Mouse (Mus musculus): ENCODE data around the gene Trpc5. TPM values are rescaled to one million over a fixed set of nuclear protein-coding genes. Genes with fewer than 3 reads are reported as not detected.

Trpc5 gene
- 0.24 and 0.28 TPM in 2 replicates for polyA plus RNA-seq (2015; fragmentation: Nextera tagmentation; extraction: Ambion mirVana)

- Histone ChIP-seq H3K27me3 (peaks cover 48% of the 10 kb centered on the region), H3K4me2 (peak within 1 kb of the TSS; percentile 61), H3K9me3 (no peaks in the 10 kb centered on the region), H3K36me3 (no peaks in the 10 kb centered on the region), H3K27ac (no peak within 1 kb of the TSS), H3K4me3 (peak within 1 kb of the TSS; percentile 40), H3K9ac (no peak within 1 kb of the TSS), H3K4me1 (no peaks in the 10 kb centered on the region)
- 25% methylated on average over 1 of the region's 1 CpGs for WGBS
- ATAC-seq (ENCODE audit: insufficient number of reproducible peaks, low FRiP score, low TSS enrichment, low read depth): no peak
These were observed at the start of gene Trpc5 for GRCm38 (mm10) chrX:144688142-144688206. TSS of gene Trpc5 (minus strand) at chrX:144688180.

- no peak overlapping the region for H3K4me2 ChIP-seq
- ATAC-seq (ENCODE audit: insufficient number of reproducible peaks, low FRiP score, low TSS enrichment, low read depth): no peak
- no peaks in the 10 kb centered on the region for H3K27me3 ChIP-seq
- no peak overlapping the region for H3K27ac ChIP-seq
- no peaks in the 10 kb centered on the region for H3K36me3 ChIP-seq
- no peak overlapping the region for H3K4me3 ChIP-seq
- no peaks in the 10 kb centered on the region for H3K4me1 ChIP-seq
- H3K9ac ChIP-seq: no peak overlapping the region
- 58% methylated on average over 1 of the region's 1 CpGs for WGBS
- no peaks in the 10 kb centered on the region for H3K9me3 ChIP-seq
These were observed 28.4 kb upstream of the Trpc5 start for GRCm38 (mm10) chrX:144716330-144716729.

- Histone ChIP-seq H3K4me2 (peak overlapping the region; percentile 61), H3K9me3 (no peaks in the 10 kb centered on the region), H3K27ac (0 out of 2 replicates have a peak overlapping the region, but pooled peaks have one; percentile 27), H3K4me1 (no peaks in the 10 kb centered on the region), H3K9ac (no peak overlapping the region), H3K4me3 (peak overlapping the region; percentile 40), H3K27me3 (peaks cover 42% of the 10 kb centered on the region), H3K36me3 (no peaks in the 10 kb centered on the region)
- 20% methylated on average over 7 of the region's 7 CpGs for WGBS
- no peak for ATAC-seq (ENCODE audit: insufficient number of reproducible peaks, low FRiP score, low TSS enrichment, low read depth)
These were observed 1.8 kb upstream of the Trpc5 start for GRCm38 (mm10) chrX:144689859-144690181.

GRCm38 (mm10) chrX:144689119-144689858 lies 1.3 kb upstream of the Trpc5 start:
- H3K36me3 ChIP-seq: no peaks in the 10 kb centered on the region
- no peak overlapping the region for H3K9ac ChIP-seq
- H3K4me3 ChIP-seq: peak overlapping the region; percentile 40
- no peak for ATAC-seq (ENCODE audit: insufficient number of reproducible peaks, low FRiP score, low TSS enrichment, low read depth)
- H3K4me2 ChIP-seq: peak overlapping the region; percentile 61
- H3K9me3 ChIP-seq: no peaks in the 10 kb centered on the region
- 0 out of 2 replicates have a peak overlapping the region, but pooled peaks have one; percentile 27 for H3K27ac ChIP-seq
- H3K27me3 ChIP-seq: peaks cover 48% of the 10 kb centered on the region
- no peaks in the 10 kb centered on the region for H3K4me1 ChIP-seq
- 23% methylated on average over 21 of the region's 21 CpGs for WGBS

- Histone ChIP-seq H3K9me3 (no peaks in the 10 kb centered on the region), H3K4me1 (no peaks in the 10 kb centered on the region), H3K4me3 (peak within 1 kb of the TSS; percentile 40), H3K36me3 (no peaks in the 10 kb centered on the region), H3K4me2 (peak within 1 kb of the TSS; percentile 61), H3K9ac (no peak within 1 kb of the TSS), H3K27me3 (peaks cover 48% of the 10 kb centered on the region), H3K27ac (0 out of 2 replicates have a peak within 1 kb of the TSS, but pooled peaks have one; percentile 27)
- ATAC-seq (ENCODE audit: insufficient number of reproducible peaks, low FRiP score, low TSS enrichment, low read depth): no peak
- 22% methylated on average over 19 of the region's 31 CpGs for WGBS
These were observed 483 bp upstream of the Trpc5 start, which contains the start of gene Rtl4 for GRCm38 (mm10) chrX:144688207-144689118. TSS of gene Rtl4 (plus strand) at chrX:144688907.

GRCm38 (mm10) chrX:144687742-144688141 lies 238 bp downstream of the Trpc5 start:
- H3K4me3 ChIP-seq: peak overlapping the region; percentile 40
- H3K36me3 ChIP-seq: no peaks in the 10 kb centered on the region
- H3K4me1 ChIP-seq: no peaks in the 10 kb centered on the region
- ATAC-seq (ENCODE audit: insufficient number of reproducible peaks, low FRiP score, low TSS enrichment, low read depth): no peak
- H3K9me3 ChIP-seq: no peaks in the 10 kb centered on the region
- H3K4me2 ChIP-seq: peak overlapping the region; percentile 61
- H3K27ac ChIP-seq: no peak overlapping the region
- 37% methylated on average over 20 of the region's 20 CpGs for WGBS
- peaks cover 48% of the 10 kb centered on the region for H3K27me3 ChIP-seq
- H3K9ac ChIP-seq: no peak overlapping the region

GRCm38 (mm10) chrX:144652196-144652595 lies 35.8 kb downstream of the Trpc5 start:
- 0 out of 2 replicates have a peak, but pooled peaks cover 5% of the 10 kb centered on the region for H3K27me3 ChIP-seq
- no peak overlapping the region for H3K9ac ChIP-seq
- no peaks in the 10 kb centered on the region for H3K36me3 ChIP-seq
- no peak overlapping the region for H3K4me2 ChIP-seq
- ATAC-seq (ENCODE audit: insufficient number of reproducible peaks, low FRiP score, low TSS enrichment, low read depth): no peak
- H3K4me1 ChIP-seq: no peaks in the 10 kb centered on the region
- no peak overlapping the region for H3K27ac ChIP-seq
- 75% methylated on average over 2 of the region's 2 CpGs for WGBS
- no peak overlapping the region for H3K4me3 ChIP-seq
- no peaks in the 10 kb centered on the region for H3K9me3 ChIP-seq

- no peak overlapping the region for H3K9ac ChIP-seq
- no peak overlapping the region for H3K4me2 ChIP-seq
- no peak overlapping the region for H3K4me3 ChIP-seq
- H3K9me3 ChIP-seq: no peaks in the 10 kb centered on the region
- no peaks in the 10 kb centered on the region for H3K4me1 ChIP-seq
- H3K27me3 ChIP-seq: no peaks in the 10 kb centered on the region
- WGBS: 49% methylated on average over 1 of the region's 1 CpGs
- no peak overlapping the region for H3K27ac ChIP-seq
- ATAC-seq (ENCODE audit: insufficient number of reproducible peaks, low FRiP score, low TSS enrichment, low read depth): no peak
- H3K36me3 ChIP-seq: no peaks in the 10 kb centered on the region
These were observed 42.6 kb downstream of the Trpc5 start for GRCm38 (mm10) chrX:144645394-144645793.

- no peak overlapping the region for H3K27ac ChIP-seq
- no peak overlapping the region for H3K4me3 ChIP-seq
- 61% methylated on average over 3 of the region's 3 CpGs for WGBS
- no peaks in the 10 kb centered on the region for H3K4me1 ChIP-seq
- no peaks in the 10 kb centered on the region for H3K9me3 ChIP-seq
- no peaks in the 10 kb centered on the region for H3K27me3 ChIP-seq
- no peak overlapping the region for H3K9ac ChIP-seq
- H3K36me3 ChIP-seq: no peaks in the 10 kb centered on the region
- no peak for ATAC-seq (ENCODE audit: insufficient number of reproducible peaks, low FRiP score, low TSS enrichment, low read depth)
- H3K4me2 ChIP-seq: no peak overlapping the region
These were observed 43.2 kb downstream of the Trpc5 start for GRCm38 (mm10) chrX:144644756-144645155.

GRCm38 (mm10) chrX:144612753-144613152 lies 75.2 kb downstream of the Trpc5 start:
- no peak for ATAC-seq (ENCODE audit: insufficient number of reproducible peaks, low FRiP score, low TSS enrichment, low read depth)
- WGBS: 62% methylated on average over 4 of the region's 4 CpGs
- Histone ChIP-seq H3K9ac (no peak overlapping the region), H3K27ac (no peak overlapping the region), H3K4me1 (no peaks in the 10 kb centered on the region), H3K36me3 (no peaks in the 10 kb centered on the region), H3K27me3 (no peaks in the 10 kb centered on the region), H3K4me3 (no peak overlapping the region), H3K4me2 (no peak overlapping the region), H3K9me3 (no peaks in the 10 kb centered on the region)

GRCm38 (mm10) chrX:144536431-144536830 lies 151.5 kb downstream of the Trpc5 start:
- Histone ChIP-seq H3K4me3 (no peak overlapping the region), H3K4me1 (no peaks in the 10 kb centered on the region), H3K4me2 (no peak overlapping the region), H3K36me3 (no peaks in the 10 kb centered on the region), H3K9ac (no peak overlapping the region), H3K27ac (no peak overlapping the region), H3K9me3 (no peaks in the 10 kb centered on the region), H3K27me3 (no peaks in the 10 kb centered on the region)
- ATAC-seq (ENCODE audit: insufficient number of reproducible peaks, low FRiP score, low TSS enrichment, low read depth): no peak
- 41% methylated on average over 1 of the region's 1 CpGs for WGBS

- Histone ChIP-seq H3K4me1 (no peaks in the 10 kb centered on the region), H3K9ac (no peak overlapping the region), H3K4me2 (no peak overlapping the region), H3K27ac (no peak overlapping the region), H3K9me3 (no peaks in the 10 kb centered on the region), H3K36me3 (no peaks in the 10 kb centered on the region), H3K27me3 (no peaks in the 10 kb centered on the region), H3K4me3 (no peak overlapping the region)
- ATAC-seq (ENCODE audit: insufficient number of reproducible peaks, low FRiP score, low TSS enrichment, low read depth): no peak
- 80% methylated on average over 7 of the region's 7 CpGs for WGBS
These were observed 161.9 kb downstream of the Trpc5 start for GRCm38 (mm10) chrX:144526042-144526441.

Measured in limb, embryonic 15.5 days (tissue).